Mouse (Mus musculus) cerebellum, adult 2 months (tissue): ENCODE measurements around the gene Vps72. TPM values are rescaled to one million over a fixed set of nuclear protein-coding genes. Genes with fewer than 3 reads are reported as not detected.

Source experiments
- DNase-seq, 2 experiments: peaks; one replicate each; pipeline ENCODE4 v3.0.0; 2021
- H3K27ac ChIP-seq: fragments of 200-500 bp; 2 replicates; pipeline ENCODE4 v1.5.1; 2012; ENCODE audit warnings: low read length, control low read depth, inconsistent platforms; ENCODE audit not compliant: insufficient read depth
- H3K27me3 ChIP-seq: fragments of 200-500 bp; 2 replicates; pipeline ENCODE4 v1.6.1; 2012; ENCODE audit warnings: inconsistent platforms, mild to moderate bottlenecking, low read length, moderate library complexity; ENCODE audit not compliant: control insufficient read depth, insufficient read depth
- H3K4me1 ChIP-seq: fragments of 200-500 bp; 2 replicates; pipeline ENCODE4 v1.6.1; 2011; ENCODE audit warnings: low read length; ENCODE audit not compliant: control insufficient read depth, insufficient read depth
- H3K4me3 ChIP-seq: fragments of 200-500 bp; replicated peaks from 2 replicates; pipeline ENCODE3; 2011; ENCODE audit warnings: mild to moderate bottlenecking, low read depth, low read length, control low read depth; ENCODE audit not compliant: insufficient read depth
- CTCF ChIP-seq: fragments of 200-500 bp; IDR thresholded peaks from 2 replicates; pipeline ENCODE4 v1.5.1; 2011; ENCODE audit warnings: low read depth, mild to moderate bottlenecking, control low read depth, low read length, moderate library complexity, borderline replicate concordance; ENCODE audit not compliant: insufficient read depth
- POLR2A ChIP-seq: fragments of 200-500 bp; IDR thresholded peaks from 2 replicates; pipeline ENCODE4 v1.6.1; 2011; ENCODE audit warnings: low read length, control low read depth, borderline replicate concordance; ENCODE audit not compliant: insufficient read depth
- WGBS: fragments of 180-500 bp; shearing (Covaris S2); methylation state at CpG from one replicate; pipeline ENCODE4 v1.1.7; 2018; 5-methylcytosine and 5-hydroxymethylcytosine counted together
- polyA plus RNA-seq: library from polyadenylated mRNA; depleted of rRNA; stranded (reverse); fragments of >200 nt; gene quantifications from 2 replicates; pipeline ENCODE4 v1.2.3, GENCODE M21; 2012; rRNA removed

Vps72 gene
- 71.6 and 71.7 TPM in 2 replicates for polyA plus RNA-seq

GRCm38 (mm10) chr3:95110911-95111726 is at the start of gene Vps72:
Vps72 (plus strand) TSS chr3:95111022.
- peak within 1 kb of the TSS; percentile 90 for H3K4me3 ChIP-seq
- H3K27me3 ChIP-seq = no peaks in the 10 kb centered on the region
- H3K4me1 ChIP-seq = no peaks in the 10 kb centered on the region
- H3K27ac ChIP-seq = peak within 1 kb of the TSS; percentile 73
- TF ChIP-seq POLR2A = peak; percentile 81
- no peak for TF ChIP-seq CTCF
- WGBS = 1% methylated on average over 54 of the region's 54 CpGs
- peak; percentile 89 to 92 for DNase-seq

- H3K27me3 ChIP-seq = no peaks in the 10 kb centered on the region
- no peaks in the 10 kb centered on the region for H3K4me1 ChIP-seq
- TF ChIP-seq POLR2A (no peak), CTCF (no peak)
- DNase-seq = no peak
- no peak overlapping the region for H3K27ac ChIP-seq
- no peak overlapping the region for H3K4me3 ChIP-seq
- WGBS = 92% methylated on average over 4 of the region's 4 CpGs
These were observed 47.1 kb upstream of the Vps72 start for GRCm38 (mm10) chr3:95063741-95064140.

GRCm38 (mm10) chr3:95065553-95065952 is 45.3 kb upstream of the Vps72 start:
- no peaks in the 10 kb centered on the region for H3K27me3 ChIP-seq
- H3K4me1 ChIP-seq = no peaks in the 10 kb centered on the region
- no peak overlapping the region for H3K4me3 ChIP-seq
- H3K27ac ChIP-seq = no peak overlapping the region
- TF ChIP-seq CTCF = no peak
- 76% methylated on average over 1 of the region's 1 CpGs for WGBS
- DNase-seq = no peak

DNA sequence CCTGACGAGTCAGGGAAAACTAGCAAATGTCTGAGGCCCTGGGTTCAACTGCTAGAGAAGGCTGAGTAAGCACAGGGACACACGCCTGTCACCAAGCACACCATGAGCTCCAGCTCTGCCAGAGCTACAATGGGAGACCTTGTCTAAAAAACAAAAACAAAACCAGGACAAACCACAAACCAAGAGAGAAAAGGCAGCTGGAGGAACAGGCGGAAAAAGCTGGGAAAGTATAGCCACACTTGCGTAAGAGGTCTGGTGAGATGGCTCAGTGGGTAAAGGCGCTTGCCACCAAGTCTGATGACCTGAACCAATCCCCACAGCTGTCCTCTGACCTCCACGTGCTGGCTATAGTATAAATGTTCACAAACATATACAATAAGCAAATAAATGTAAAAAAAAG is 44.7 kb upstream of the Vps72 start:
- no peak for DNase-seq
- no peak for TF ChIP-seq POLR2A
- TF ChIP-seq CTCF = no peak
- Histone ChIP-seq H3K4me1 (no peaks in the 10 kb centered on the region), H3K27ac (no peak overlapping the region), H3K27me3 (no peaks in the 10 kb centered on the region), H3K4me3 (no peak overlapping the region)
- 86% methylated on average over 6 of the region's 6 CpGs for WGBS

DNA sequence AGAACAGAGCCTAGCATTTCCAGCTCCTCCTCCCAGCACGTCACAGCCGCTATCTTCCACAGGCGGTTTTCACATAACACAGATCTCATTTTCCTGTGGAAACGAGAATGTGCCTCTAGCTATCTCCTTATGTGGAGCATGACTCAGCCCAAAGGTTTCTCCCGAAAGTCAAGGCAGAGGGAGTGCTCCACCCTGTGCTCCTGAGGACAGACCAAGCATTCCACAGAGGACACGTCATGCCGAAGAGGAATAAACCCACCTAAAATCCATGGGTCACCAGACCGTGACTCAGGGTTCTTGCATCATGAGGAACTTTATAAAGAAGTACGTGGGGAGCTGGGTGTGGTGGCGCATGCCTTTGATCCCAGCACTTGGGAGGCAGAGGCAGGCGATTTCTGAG is 44.3 kb upstream of the Vps72 start:
- TF ChIP-seq CTCF = no peak
- no peak for TF ChIP-seq POLR2A
- Histone ChIP-seq H3K27me3 (no peaks in the 10 kb centered on the region), H3K4me1 (no peaks in the 10 kb centered on the region), H3K27ac (no peak overlapping the region), H3K4me3 (no peak overlapping the region)
- no peak for DNase-seq
- WGBS = 91% methylated on average over 11 of the region's 11 CpGs

- DNase-seq = no peak
- H3K27me3 ChIP-seq = no peaks in the 10 kb centered on the region
- WGBS = 89% methylated on average over 2 of the region's 2 CpGs
These were observed 39.2 kb upstream of the Vps72 start for GRCm38 (mm10) chr3:95071606-95072005.

GRCm38 (mm10) chr3:95088071-95088470 is 22.8 kb upstream of the Vps72 start:
- no peak for TF ChIP-seq POLR2A
- TF ChIP-seq CTCF = no peak
- no peak for DNase-seq
- no peak overlapping the region for H3K27ac ChIP-seq
- no peaks in the 10 kb centered on the region for H3K4me1 ChIP-seq
- H3K27me3 ChIP-seq = no peaks in the 10 kb centered on the region
- 100% methylated on average over 1 of the region's 1 CpGs for WGBS
- H3K4me3 ChIP-seq = no peak overlapping the region

More at GRCm38 (mm10) chr3:95071606-95072005, 39.2 kb upstream of the Vps72 start:
- Histone ChIP-seq H3K4me1 (no peaks in the 10 kb centered on the region), H3K27ac (no peak overlapping the region), H3K4me3 (no peak overlapping the region)
- TF ChIP-seq POLR2A (no peak), CTCF (no peak)

DNA sequence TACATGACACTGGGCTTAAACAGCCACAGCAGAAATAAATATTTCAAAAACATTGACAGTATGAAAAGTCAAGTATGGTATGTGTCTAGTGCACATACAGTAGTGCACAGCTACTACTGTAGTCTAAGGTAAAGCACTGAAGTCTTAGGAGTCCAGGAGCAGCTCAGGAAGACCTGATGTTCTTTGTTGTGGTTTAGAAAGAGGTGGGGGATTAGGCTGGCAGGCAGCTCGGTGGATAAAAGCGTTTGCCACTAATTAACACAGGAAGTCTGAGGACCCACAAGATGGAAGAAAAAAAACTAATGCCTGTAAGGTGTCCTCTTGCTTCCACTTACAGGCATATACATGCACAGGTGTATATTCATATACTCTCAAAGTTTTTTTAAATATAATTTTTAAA is 10.0 kb upstream of the Vps72 start:
- no peaks in the 10 kb centered on the region for H3K4me1 ChIP-seq
- WGBS = 47% methylated on average over 2 of the region's 2 CpGs
- H3K4me3 ChIP-seq = no peak overlapping the region
- no peak overlapping the region for H3K27ac ChIP-seq
- no peak for DNase-seq
- TF ChIP-seq CTCF = no peak
- TF ChIP-seq POLR2A = no peak
- H3K27me3 ChIP-seq = no peaks in the 10 kb centered on the region
